Mouse (Mus musculus): ENCODE results near the gene Kirrel3. TPM values are rescaled to one million over a fixed set of nuclear protein-coding genes. Genes with fewer than 3 reads are reported as not detected.

Kirrel3 gene
- total and polyA plus RNA-seq, 2 experiments from 2014 or later: 0.29 to 0.42 TPM

DNA sequence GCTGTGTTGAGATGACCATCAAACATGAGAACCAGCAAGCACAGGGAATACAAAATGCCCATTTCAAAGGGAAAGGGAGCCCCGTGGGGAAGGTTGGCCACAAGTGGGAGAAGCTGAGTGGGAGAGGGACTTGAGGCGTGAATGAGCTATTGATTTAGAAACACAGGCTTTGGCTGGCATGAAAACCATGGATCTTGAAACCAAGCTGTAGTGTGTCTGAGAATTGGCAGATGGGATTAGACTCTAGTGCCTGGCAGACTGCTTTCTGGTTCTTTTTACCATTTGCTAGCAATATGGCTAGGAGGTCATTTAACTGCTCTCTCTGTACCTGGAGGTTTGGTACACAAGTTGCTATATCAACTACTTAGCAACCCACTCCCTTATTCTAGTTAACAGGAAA lies 56.2 kb downstream of the Kirrel3 start:
- H3K9me3 ChIP-seq (replicated peaks; ENCODE audit: control insufficient read depth, low read length): no peaks in the 10 kb centered on the region
- no peak overlapping the region for H3K4me3 ChIP-seq (ENCODE audit: low read depth, low read length)
- H3K27me3 ChIP-seq (ENCODE audit: control insufficient read depth, insufficient read depth, low read length): no peaks in the 10 kb centered on the region
- H3K4me2 ChIP-seq (ENCODE audit: low read depth, low read length): no peak overlapping the region
- H3K9ac ChIP-seq (replicated peaks; ENCODE audit: low read depth, low read length): no peak overlapping the region
- ATAC-seq (ENCODE audit: insufficient read depth, low read depth) (no peak), DNase-seq (ENCODE audit: low spot score) (no peak)
- TF ChIP-seq CTCF (IDR thresholded peaks at IDR 0.05; ENCODE audit: low read depth) (no peak), EP300 (IDR thresholded peaks at IDR 0.05; ENCODE audit: low read depth) (no peak)
- H3K27ac ChIP-seq (ENCODE audit: low read depth): no peak overlapping the region
- no peaks in the 10 kb centered on the region for H3K36me3 ChIP-seq (replicated peaks; ENCODE audit: control insufficient read depth, insufficient read depth, low read length)
- WGBS: 59% methylated on average over 2 of the region's 2 CpGs
- no peaks in the 10 kb centered on the region for H3K4me1 ChIP-seq (ENCODE audit: control insufficient read depth, insufficient read depth)

DNA sequence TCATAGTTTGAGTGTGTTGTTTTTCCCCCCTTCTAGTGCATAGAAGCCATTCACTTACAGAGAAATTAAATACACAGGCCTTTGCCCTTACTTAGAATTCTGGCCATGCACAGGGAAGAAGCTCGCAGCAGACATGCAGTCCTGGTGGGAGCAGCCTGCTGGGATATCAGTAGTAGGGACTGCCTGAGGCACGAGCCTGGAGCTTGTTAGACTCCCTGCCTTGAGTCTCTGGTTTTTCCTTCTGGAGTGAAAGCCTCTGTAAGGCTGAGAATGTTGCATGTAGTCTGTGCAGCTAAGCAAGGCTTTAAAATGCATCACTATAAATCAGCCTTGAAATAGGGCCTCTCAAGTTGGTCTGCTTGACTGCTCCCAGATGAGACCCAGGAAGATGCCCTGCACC lies 70.0 kb downstream of the Kirrel3 start:
- DNase-seq (ENCODE audit: low spot score) (no peak), ATAC-seq (ENCODE audit: insufficient read depth, low read depth) (no peak)
- H3K27me3 ChIP-seq (ENCODE audit: control insufficient read depth, insufficient read depth, low read length): no peaks in the 10 kb centered on the region
- H3K9me3 ChIP-seq (replicated peaks; ENCODE audit: control insufficient read depth, low read length): no peaks in the 10 kb centered on the region
- 29% methylated on average over 2 of the region's 2 CpGs for WGBS
- H3K36me3 ChIP-seq (replicated peaks; ENCODE audit: control insufficient read depth, insufficient read depth, low read length): no peaks in the 10 kb centered on the region
- no peaks in the 10 kb centered on the region for H3K4me1 ChIP-seq (ENCODE audit: control insufficient read depth, insufficient read depth)
- H3K4me3 ChIP-seq (ENCODE audit: low read depth, low read length): no peak overlapping the region
- H3K27ac ChIP-seq (ENCODE audit: low read depth): no peak overlapping the region
- no peak for TF ChIP-seq EP300 (IDR thresholded peaks at IDR 0.05; ENCODE audit: low read depth)
- no peak for TF ChIP-seq CTCF (IDR thresholded peaks at IDR 0.05; ENCODE audit: low read depth)
- no peak overlapping the region for H3K9ac ChIP-seq (replicated peaks; ENCODE audit: low read depth, low read length)
- H3K4me2 ChIP-seq (ENCODE audit: low read depth, low read length): no peak overlapping the region

DNA sequence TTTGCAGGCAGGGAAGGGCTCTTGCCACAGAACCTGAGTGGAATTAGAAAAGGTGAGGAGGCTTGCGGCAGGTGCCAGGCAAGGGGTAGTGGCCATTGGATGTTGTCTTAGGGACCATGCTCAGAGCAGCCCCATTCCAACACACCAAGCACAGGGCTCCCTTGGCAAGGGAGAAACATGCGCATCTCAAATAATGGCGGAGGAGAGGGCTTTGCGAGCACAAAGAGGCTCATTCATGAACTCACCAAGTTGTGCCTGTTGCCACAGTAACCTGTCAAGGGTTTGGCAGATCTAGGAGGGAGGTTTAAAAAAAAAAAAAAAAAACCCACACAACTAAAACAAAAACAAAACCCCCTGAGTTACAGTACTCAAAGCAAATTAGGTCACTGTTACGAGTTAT lies 72.2 kb downstream of the Kirrel3 start:
- H3K27ac ChIP-seq (ENCODE audit: low read depth): no peak overlapping the region
- ATAC-seq (ENCODE audit: insufficient read depth, low read depth) (no peak), DNase-seq (ENCODE audit: low spot score) (no peak)
- no peaks in the 10 kb centered on the region for H3K36me3 ChIP-seq (replicated peaks; ENCODE audit: control insufficient read depth, insufficient read depth, low read length)
- 72% methylated on average over 5 of the region's 5 CpGs for WGBS
- H3K9ac ChIP-seq (replicated peaks; ENCODE audit: low read depth, low read length): no peak overlapping the region
- no peak overlapping the region for H3K4me3 ChIP-seq (ENCODE audit: low read depth, low read length)
- no peaks in the 10 kb centered on the region for H3K4me1 ChIP-seq (ENCODE audit: control insufficient read depth, insufficient read depth)
- H3K4me2 ChIP-seq (ENCODE audit: low read depth, low read length): no peak overlapping the region
- TF ChIP-seq CTCF (IDR thresholded peaks at IDR 0.05; ENCODE audit: low read depth) (no peak), EP300 (IDR thresholded peaks at IDR 0.05; ENCODE audit: low read depth) (no peak)
- H3K27me3 ChIP-seq (ENCODE audit: control insufficient read depth, insufficient read depth, low read length): no peaks in the 10 kb centered on the region
- no peaks in the 10 kb centered on the region for H3K9me3 ChIP-seq (replicated peaks; ENCODE audit: control insufficient read depth, low read length)

DNA sequence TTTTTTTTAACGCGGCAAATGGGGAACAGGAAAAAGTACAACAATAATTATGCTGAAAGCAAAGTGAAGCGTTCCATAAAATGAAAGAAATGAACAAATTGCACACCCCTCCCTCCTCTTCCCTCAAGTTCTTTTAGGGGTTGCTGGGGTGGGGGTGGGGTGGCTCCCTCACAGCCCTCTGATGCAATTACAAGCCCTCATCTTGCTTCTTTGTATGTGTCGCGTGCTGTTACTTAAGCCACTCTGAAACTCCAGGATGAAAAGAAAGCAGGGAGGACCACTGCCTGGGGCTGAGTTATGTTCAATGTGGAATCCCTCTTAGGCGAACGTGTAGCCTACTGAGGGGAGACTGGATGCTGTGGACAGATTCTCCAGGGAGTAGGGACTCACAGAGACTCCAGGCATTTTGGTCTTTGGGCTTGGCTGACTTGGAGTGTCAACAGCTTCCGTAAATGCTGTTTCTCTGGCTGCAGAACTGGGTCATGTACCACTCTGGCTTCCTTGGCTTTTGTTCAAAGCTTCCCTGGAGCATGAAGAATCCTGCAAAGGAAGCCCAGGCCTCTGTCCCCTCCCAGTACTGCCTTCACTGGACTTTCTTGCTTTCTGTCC lies 72.7 kb downstream of the Kirrel3 start:
- Histone ChIP-seq H3K27me3 (ENCODE audit: control insufficient read depth, insufficient read depth, low read length) (no peaks in the 10 kb centered on the region), H3K36me3 (replicated peaks; ENCODE audit: control insufficient read depth, insufficient read depth, low read length) (no peaks in the 10 kb centered on the region), H3K4me2 (ENCODE audit: low read depth, low read length) (no peak overlapping the region), H3K4me1 (ENCODE audit: control insufficient read depth, insufficient read depth) (no peaks in the 10 kb centered on the region), H3K27ac (ENCODE audit: low read depth) (no peak overlapping the region), H3K9ac (replicated peaks; ENCODE audit: low read depth, low read length) (no peak overlapping the region), H3K9me3 (replicated peaks; ENCODE audit: control insufficient read depth, low read length) (no peaks in the 10 kb centered on the region), H3K4me3 (ENCODE audit: low read depth, low read length) (no peak overlapping the region)
- WGBS: 66% methylated on average over 8 of the region's 8 CpGs
- DNase-seq (ENCODE audit: low spot score) (no peak), ATAC-seq (ENCODE audit: insufficient read depth, low read depth) (no peak)
- TF ChIP-seq EP300 (IDR thresholded peaks at IDR 0.05; ENCODE audit: low read depth) (no peak), CTCF (IDR thresholded peaks at IDR 0.05; ENCODE audit: low read depth) (no peak)

DNA sequence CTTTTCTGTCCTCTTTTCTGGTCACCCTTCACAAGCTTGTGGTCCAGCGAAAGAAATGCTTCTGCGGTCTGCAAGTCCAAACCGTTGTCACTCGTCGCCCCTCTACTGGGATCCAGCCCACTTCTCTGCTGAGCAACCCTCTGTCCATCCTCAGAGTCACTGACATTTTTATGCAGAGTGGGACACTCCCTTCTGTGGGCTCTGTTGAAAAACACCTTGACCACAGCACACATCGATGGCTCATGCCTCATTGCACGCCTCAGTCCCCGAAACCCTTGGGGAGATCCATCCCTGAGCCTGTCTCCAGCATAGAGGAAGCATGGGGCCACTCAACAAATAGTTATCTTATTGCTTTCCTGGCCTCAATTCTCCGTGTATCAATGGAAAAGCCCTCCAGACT lies 73.4 kb downstream of the Kirrel3 start:
- Histone ChIP-seq H3K4me2 (ENCODE audit: low read depth, low read length) (no peak overlapping the region), H3K4me1 (ENCODE audit: control insufficient read depth, insufficient read depth) (no peaks in the 10 kb centered on the region), H3K9ac (replicated peaks; ENCODE audit: low read depth, low read length) (no peak overlapping the region), H3K4me3 (ENCODE audit: low read depth, low read length) (no peak overlapping the region), H3K27ac (ENCODE audit: low read depth) (no peak overlapping the region), H3K9me3 (replicated peaks; ENCODE audit: control insufficient read depth, low read length) (no peaks in the 10 kb centered on the region), H3K27me3 (ENCODE audit: control insufficient read depth, insufficient read depth, low read length) (no peaks in the 10 kb centered on the region), H3K36me3 (replicated peaks; ENCODE audit: control insufficient read depth, insufficient read depth, low read length) (no peaks in the 10 kb centered on the region)
- 77% methylated on average over 9 of the region's 9 CpGs for WGBS
- no peak for DNase-seq (ENCODE audit: low spot score)
- no peak for ATAC-seq (ENCODE audit: insufficient read depth, low read depth)
- TF ChIP-seq EP300 (IDR thresholded peaks at IDR 0.05; ENCODE audit: low read depth): no peak
- TF ChIP-seq CTCF (IDR thresholded peaks at IDR 0.05; ENCODE audit: low read depth): no peak

DNA sequence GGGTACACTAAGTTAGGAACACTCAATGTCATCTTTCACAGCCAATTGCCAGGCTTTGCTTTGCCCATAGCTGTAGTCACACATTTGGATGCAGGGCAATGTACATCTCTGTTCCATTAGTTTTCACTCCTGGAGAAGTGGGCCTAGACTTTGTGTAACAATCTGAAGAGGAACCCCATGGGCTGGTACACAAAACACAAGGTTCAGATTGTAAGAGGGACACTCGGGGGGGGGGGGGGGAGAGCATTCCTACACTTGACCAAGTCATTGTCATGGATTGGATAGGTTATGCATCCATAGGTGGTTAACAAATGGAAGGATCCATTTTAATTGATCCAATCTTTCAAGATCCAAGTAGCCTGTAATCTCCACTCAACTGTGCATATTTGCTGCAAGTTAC lies 75.6 kb downstream of the Kirrel3 start:
- ATAC-seq (ENCODE audit: insufficient read depth, low read depth): no peak
- Histone ChIP-seq H3K4me2 (ENCODE audit: low read depth, low read length) (no peak overlapping the region), H3K4me3 (ENCODE audit: low read depth, low read length) (no peak overlapping the region), H3K9me3 (replicated peaks; ENCODE audit: control insufficient read depth, low read length) (no peaks in the 10 kb centered on the region), H3K27me3 (ENCODE audit: control insufficient read depth, insufficient read depth, low read length) (no peaks in the 10 kb centered on the region), H3K9ac (replicated peaks; ENCODE audit: low read depth, low read length) (no peak overlapping the region), H3K27ac (ENCODE audit: low read depth) (no peak overlapping the region), H3K4me1 (ENCODE audit: control insufficient read depth, insufficient read depth) (no peaks in the 10 kb centered on the region), H3K36me3 (replicated peaks; ENCODE audit: control insufficient read depth, insufficient read depth, low read length) (no peaks in the 10 kb centered on the region)
- TF ChIP-seq EP300 (IDR thresholded peaks at IDR 0.05; ENCODE audit: low read depth) (no peak), CTCF (IDR thresholded peaks at IDR 0.05; ENCODE audit: low read depth) (no peak)
- no peak for DNase-seq (ENCODE audit: low spot score)
- WGBS: 25% methylated on average over 1 of the region's 1 CpGs
